Mouse (Mus musculus) erythroblast, embryonic 14.5 days (primary cell): Measurements from ENCODE around the gene Zdhhc24.

Source experiments
- GATA1 ChIP-seq: IDR thresholded peaks from 2 replicates; pipeline ENCODE4 v1.6.1; 2012; ENCODE audit warnings: low read length, inconsistent platforms, mixed read lengths
- TAL1 ChIP-seq: IDR thresholded peaks from 3 replicates; pipeline ENCODE4 v1.6.1; 2012; ENCODE audit warnings: low read length, inconsistent platforms, mixed read lengths

DNA sequence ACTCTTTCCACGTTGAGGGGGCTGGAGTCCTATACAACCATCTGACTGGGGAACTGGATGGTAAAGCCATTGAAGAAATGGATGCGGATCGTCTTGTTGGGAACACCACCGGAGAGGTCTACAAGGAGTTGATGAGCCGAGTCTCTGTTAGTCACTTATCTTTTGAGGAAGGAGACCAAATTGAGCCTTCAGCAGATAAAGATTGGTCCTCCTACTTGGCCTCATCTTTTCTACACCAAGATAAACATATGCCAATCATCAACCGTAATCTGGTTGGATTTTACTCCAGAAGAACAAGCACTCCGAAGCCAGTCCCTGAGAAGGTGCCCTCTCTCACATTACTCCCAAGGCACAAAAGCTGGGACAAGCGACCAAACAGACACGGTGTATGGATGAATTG is 37.6 kb upstream of the Zdhhc24 start:
- TF ChIP-seq TAL1 (no peak), GATA1 (no peak)
